Mouse (Mus musculus) CH12.LX (cell line): Measurements from ENCODE around the gene Man2b2. TPM values are rescaled to one million over a fixed set of nuclear protein-coding genes. Genes with fewer than 3 reads are reported as not detected.

ENCODE experiments used
- CHD1 ChIP-seq: IDR thresholded peaks from 2 replicates; pipeline ENCODE4 v1.6.1; 2012; ENCODE audit warnings: low read depth, low read length, improper control_type of control experiment, inconsistent platforms
- GABPA ChIP-seq: IDR thresholded peaks from 2 replicates; pipeline ENCODE4 v1.6.1; 2012; ENCODE audit warnings: low read depth, low read length, improper control_type of control experiment, inconsistent platforms; ENCODE audit not compliant: insufficient replicate concordance
- KAT2A ChIP-seq: IDR thresholded peaks from 2 replicates; pipeline ENCODE4 v1.6.1; 2012; ENCODE audit warnings: low read length, improper control_type of control experiment, inconsistent platforms; ENCODE audit not compliant: insufficient replicate concordance
- MXI1 ChIP-seq: IDR thresholded peaks from 2 replicates; pipeline ENCODE4 v1.6.1; 2011; ENCODE audit warnings: mild to moderate bottlenecking, low read depth, low read length, improper control_type of control experiment
- MYC ChIP-seq: IDR thresholded peaks from 2 replicates; pipeline ENCODE4 v1.6.1; 2011; ENCODE audit warnings: low read depth, mild to moderate bottlenecking, improper control_type of control experiment, low read length
- NRF1 ChIP-seq: IDR thresholded peaks from 2 replicates; pipeline ENCODE4 v1.6.1; 2014; ENCODE audit warnings: low read depth, mild to moderate bottlenecking, inconsistent platforms, low read length, improper control_type of control experiment, moderate library complexity
- RAD21 ChIP-seq: IDR thresholded peaks from 2 replicates; pipeline ENCODE4 v1.6.1; 2011; ENCODE audit warnings: low read depth, mild to moderate bottlenecking, low read length, improper control_type of control experiment, moderate library complexity
- TBP ChIP-seq: conservative IDR thresholded peaks from 2 replicates; pipeline ENCODE4 v1.6.1; 2011; ENCODE audit warnings: low read depth, low read length, improper control_type of control experiment
- polyA plus RNA-seq: library from polyadenylated mRNA; unstranded; fragments of >175 nt; gene quantifications from 2 replicates; pipeline ENCODE4 v1.2.1, GENCODE M21; 2012; ENCODE audit warnings: low read depth; ENCODE audit not compliant: insufficient read length
- total RNA-seq, 2 experiments: library from RNA; depleted of rRNA; stranded (reverse); fragments of 300-350 nt in 1 of 2; fragments of >200 nt in 1 of 2; gene quantifications; 2 replicates each; pipeline ENCODE4 v1.2.3; 2012 to 2014

Gene Man2b2
- total and polyA plus RNA-seq, 3 experiments: 11.9 to 39.4 (median 29.9) TPM

- TF ChIP-seq MXI1: no peak
- TF ChIP-seq TBP: no peak
- TF ChIP-seq NRF1: no peak
- no peak for TF ChIP-seq KAT2A
- peak; percentile 86 for TF ChIP-seq MYC
- no peak for TF ChIP-seq GABPA
- peak; percentile 57 for TF ChIP-seq RAD21
- TF ChIP-seq CHD1: no peak
Measured at GRCm38 (mm10) chr5:36757033-36757432, 73.4 kb downstream of the Man2b2 start (continued).

Other genes starting within 250 kb of the Man2b2 start
- 8.5 and 10.1 TPM in 2 replicates for gene Tbc1d14, start 237.4 kb downstream of the Man2b2 start, total RNA-seq (2012; rRNA removed)
- 4.4 and 5.7 TPM in 2 replicates for gene Tbc1d14, start 237.4 kb downstream of the Man2b2 start, total RNA-seq (2014; rRNA removed)
- gene Tbc1d14, start 237.4 kb downstream of the Man2b2 start, polyA plus RNA-seq: 24.4 and 29.1 TPM in 2 replicates
- 13.6 and 13.7 TPM in 2 replicates for gene D5Ertd579e, start 134.6 kb downstream of the Man2b2 start, total RNA-seq (2012; rRNA removed)
- 21.6 and 22.9 TPM in 2 replicates for gene D5Ertd579e, start 134.6 kb downstream of the Man2b2 start, total RNA-seq (2014; rRNA removed)
- 23.7 and 29.4 TPM in 2 replicates for gene D5Ertd579e, start 134.6 kb downstream of the Man2b2 start, polyA plus RNA-seq
- gene Bloc1s4, start 82.0 kb downstream of the Man2b2 start, total RNA-seq (2012; rRNA removed): 20.9 and 23.9 TPM in 2 replicates
- 23.3 and 24.6 TPM in 2 replicates for gene Bloc1s4, start 82.0 kb downstream of the Man2b2 start, total RNA-seq (2014; rRNA removed)
- gene Bloc1s4, start 82.0 kb downstream of the Man2b2 start, polyA plus RNA-seq: 21.2 and 22.9 TPM in 2 replicates
- gene Mrfap1, start 33.9 kb downstream of the Man2b2 start, total RNA-seq (2012; rRNA removed): 211 and 234 TPM in 2 replicates
- gene Mrfap1, start 33.9 kb downstream of the Man2b2 start, total RNA-seq (2014; rRNA removed): 307 and 312 TPM in 2 replicates
- gene Mrfap1, start 33.9 kb downstream of the Man2b2 start, polyA plus RNA-seq: 317 and 357 TPM in 2 replicates
- gene Ppp2r2c, start 37.9 kb upstream of the Man2b2 start, total RNA-seq (2012; rRNA removed): 0.13 and 0.21 TPM in 2 replicates
- not detected in 2 replicates for gene Ppp2r2c, start 37.9 kb upstream of the Man2b2 start, total RNA-seq (2014; rRNA removed)
- gene Ppp2r2c, start 37.9 kb upstream of the Man2b2 start, polyA plus RNA-seq: 0.07 TPM in 1 of 2 replicates, not detected in the other
- gene Wfs1, start 158.6 kb upstream of the Man2b2 start, total RNA-seq (2012; rRNA removed): 2.3 and 2.5 TPM in 2 replicates
- gene Wfs1, start 158.6 kb upstream of the Man2b2 start, total RNA-seq (2014; rRNA removed): 0.43 and 0.56 TPM in 2 replicates
- gene Wfs1, start 158.6 kb upstream of the Man2b2 start, polyA plus RNA-seq: 1.4 and 1.8 TPM in 2 replicates